Mouse (Mus musculus): ENCODE data around the gene Klf12.

Klf12 gene

DNA sequence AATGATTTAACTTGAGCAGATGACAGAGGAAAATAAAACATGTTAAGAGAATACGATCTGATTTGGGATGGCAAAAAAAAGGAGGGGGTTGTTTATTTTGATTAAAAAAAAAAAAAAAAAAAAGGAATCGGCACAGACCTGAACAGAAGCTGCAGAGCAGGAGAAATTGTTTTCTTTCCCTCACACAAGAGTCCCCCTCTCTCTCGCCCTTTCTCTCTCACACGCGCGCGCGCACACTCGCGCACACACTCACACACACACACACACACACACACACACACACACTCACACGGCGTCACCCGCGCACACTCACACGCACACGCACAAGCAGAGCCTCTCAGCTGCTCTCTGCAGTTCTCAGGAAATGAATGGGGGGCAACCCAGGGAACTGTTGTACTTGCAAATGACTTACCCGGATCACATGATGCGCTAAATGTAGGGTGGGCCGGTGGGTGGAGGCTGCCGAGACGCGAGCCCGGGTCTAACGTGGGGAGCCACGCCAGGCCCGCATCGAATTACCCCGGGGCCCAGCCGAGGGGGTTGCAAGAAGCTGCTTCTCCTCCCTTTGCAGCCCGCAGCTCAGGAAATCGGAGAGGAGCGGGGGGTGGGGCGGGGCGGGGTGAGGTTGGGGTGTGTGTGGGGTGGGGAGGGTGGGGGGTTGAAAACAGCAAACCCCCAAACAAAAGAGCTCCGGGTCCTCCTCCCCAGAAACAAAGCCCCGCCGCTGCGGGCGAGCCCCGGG is at the start of gene Klf12:
Klf12 (minus strand) TSS at position 561 of the 742 bp plus-strand sequence.
- DNase-seq = peak; percentile 83 to 86

DNA sequence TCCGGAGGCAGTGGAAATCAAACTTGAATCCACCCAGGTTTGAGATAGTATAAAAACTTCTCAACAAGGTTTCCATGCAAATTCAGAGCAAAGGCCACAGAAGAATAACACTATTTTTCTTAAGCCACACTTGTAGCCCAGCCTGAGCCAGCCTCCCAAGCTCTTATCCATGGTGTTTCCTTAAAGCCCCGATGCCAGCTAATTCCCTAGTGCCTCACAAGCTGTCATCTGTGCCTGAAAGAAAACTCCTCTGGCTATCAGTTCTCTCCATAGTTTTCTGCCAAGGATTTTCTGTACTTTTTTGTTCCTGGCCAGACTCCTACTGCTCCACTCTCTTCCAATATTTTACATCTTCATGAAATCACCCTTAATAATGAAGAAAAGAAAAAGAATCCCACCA is 48.9 kb upstream of the Klf12 start:
- no peak for DNase-seq

DNA sequence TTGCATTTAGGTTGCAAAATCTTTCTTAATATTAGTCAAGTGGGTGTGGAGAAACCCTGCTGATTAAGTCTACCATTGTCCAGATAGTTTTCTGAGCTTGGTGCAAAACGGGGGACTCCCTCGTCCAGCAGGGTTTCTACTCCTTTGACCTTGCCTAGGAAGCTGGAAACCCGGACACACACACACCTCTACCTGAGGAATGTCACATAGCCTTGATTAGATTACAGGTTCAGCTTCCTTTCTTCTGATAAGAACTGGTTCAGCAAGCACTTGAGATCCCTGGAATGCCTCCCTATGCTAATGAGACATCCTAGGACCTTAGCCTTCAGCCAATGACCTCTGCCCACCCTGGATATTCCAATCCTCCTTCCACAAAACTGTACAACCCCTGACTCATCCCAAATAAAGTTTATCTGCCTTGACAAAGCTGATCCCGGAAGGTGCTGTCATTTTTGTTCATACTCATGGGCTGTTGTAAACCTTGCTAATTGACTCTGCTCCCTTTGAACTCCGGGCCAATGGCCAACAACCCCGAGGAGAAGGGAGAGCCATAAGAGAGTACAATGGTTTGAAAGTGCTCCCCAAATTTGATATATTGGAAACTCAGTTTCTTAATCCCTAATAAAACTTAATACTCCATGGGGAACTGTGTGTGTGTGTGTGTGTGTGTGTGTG is 44.3 kb upstream of the Klf12 start:
- no peak for DNase-seq

DNA sequence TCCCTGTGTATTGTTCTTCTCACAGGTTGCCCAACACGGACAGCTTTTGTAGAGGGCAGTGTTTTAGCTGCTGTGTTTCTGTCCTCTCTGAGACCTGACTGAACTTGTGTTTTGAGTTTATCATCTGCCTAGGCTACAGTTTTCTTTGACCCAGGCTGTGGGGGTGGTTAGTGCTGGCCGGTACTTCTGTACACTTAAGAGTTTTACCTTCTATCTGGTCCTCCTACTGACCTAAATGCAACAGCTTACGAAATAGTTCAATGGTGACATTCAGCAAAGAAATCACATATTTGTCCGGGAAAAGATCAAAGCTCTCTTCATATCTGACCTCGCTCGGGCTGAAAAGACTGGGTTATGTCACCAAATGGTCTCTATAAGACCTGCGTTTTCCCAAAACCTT is 39.8 kb upstream of the Klf12 start:
- DNase-seq = no peak

DNA sequence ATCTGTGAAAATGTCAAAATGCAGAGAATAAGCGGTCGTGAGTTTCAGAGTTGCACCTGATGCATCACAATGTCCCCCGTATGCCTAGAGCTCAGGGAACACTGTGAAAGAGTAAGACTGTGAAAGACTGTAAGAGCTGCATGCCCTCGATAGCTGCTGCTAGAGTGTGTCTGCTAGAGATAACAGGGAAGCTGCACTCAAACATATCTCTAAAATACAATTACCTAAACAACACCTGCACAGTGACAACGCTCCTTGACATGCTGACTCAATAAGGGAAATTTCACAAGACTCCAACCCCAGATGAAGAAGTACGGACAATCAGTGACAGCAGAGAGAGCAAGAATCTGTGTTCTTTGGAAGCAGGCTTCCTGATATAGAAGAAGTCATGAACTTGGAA is 37.5 kb upstream of the Klf12 start:
- no peak for DNase-seq

DNA sequence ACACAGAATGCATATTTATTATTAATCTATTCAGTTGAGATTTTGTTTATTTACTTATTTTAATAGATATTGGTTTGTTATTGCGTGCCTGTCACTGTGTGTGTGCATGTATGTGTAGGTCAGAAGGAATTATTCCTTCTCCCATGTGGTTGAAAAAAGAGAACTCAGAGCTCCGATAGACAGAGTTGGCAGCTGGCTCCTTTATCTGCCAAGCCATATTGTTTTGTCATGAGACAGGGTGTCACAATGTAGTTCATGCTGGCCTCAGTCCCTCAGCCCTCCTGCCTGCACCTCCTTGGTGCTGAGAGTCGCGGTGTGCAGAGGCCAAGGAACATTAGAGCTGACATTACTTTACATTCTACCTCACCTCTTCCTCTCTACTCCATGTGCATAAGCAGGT is 32.3 kb upstream of the Klf12 start:
- DNase-seq = no peak

DNA sequence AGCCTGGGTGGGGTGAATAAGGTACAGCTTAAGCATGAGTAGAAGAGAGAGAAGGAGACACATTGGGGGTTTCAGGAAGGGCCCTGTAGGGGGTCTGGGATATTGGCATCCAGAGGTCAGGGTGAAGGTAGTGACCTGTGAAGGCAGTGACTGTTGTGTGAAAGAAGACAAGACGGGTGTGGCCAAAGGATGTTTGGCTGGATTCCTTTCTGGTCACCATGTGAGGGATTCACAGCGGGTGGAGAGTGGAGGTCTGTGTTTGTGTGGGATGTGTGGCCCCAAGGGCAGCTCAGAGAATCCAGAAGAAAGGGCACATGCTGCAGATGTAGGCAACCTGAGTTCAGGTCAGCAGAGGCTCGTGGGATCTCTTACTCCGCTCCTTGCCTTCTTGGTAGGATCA is 29.6 kb upstream of the Klf12 start:
- no peak for DNase-seq

DNA sequence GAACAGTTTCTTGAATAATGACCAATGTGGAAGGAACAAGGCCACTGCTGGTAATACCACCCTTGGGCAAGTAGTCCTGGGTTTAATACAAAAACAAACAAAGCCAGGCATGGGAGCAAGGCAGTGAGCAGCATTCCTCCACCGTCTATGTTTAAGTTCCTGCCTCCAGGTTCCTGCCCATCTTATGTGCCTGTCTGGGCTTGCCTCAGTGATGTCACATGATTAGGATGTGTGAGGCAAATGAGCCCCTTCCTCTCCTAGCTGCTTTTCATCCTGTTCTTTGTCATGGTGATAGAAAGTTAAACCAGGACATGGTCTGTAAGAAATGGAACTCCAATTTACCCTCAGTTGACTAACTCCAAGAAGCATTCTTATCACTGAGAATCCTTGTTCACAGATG is 16.4 kb upstream of the Klf12 start:
- DNase-seq = no peak

DNA sequence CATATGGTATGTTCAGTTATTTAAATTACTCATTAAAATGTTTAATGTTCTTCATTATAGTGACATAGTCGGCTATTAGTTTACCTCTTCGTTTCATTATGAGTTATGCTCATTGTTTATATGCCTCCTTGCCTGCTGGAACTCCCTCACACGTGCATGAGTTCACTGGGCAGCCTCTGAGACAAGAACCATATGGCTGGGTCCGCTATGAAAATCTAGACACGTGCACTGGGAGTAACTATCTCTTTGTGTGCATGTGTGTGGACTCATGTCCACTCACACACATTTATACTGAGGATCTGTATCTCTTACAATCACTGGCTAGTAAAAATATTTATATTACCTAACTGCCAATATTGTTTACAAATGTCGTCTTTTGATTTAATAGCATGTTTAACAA is 14.4 kb upstream of the Klf12 start:
- no peak for DNase-seq

DNA sequence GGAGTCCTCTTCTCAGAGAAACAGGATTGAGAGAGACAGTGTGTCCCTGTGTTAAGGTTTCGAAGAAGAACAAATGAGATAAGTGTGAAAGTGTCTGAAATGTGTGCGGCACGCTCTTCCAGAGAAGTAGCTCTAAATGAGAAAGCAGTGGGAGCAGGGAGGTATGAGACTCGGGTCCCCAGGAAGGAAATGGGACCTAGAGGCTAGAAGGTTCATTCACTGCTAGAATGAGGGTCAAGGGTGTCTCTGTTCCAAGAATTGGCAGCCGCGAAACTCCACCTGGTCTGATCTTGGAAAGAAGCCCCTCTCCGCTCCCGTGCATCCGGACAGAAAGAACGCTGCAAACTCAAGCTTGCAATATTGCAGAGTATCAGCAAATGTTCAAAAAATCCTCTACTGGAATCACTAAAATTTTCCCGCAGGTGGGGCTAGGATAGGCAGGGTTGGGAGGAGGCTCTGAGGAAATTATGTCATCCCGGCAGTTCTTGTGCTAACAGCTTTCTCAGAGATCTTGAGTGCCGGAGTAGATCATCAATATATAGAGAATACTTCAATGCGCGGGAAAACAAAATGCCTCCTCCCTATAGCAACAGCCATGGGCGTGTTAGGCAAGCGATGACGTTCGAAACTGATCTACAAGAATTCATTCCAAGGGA is 2.2 kb upstream of the Klf12 start:
- peak in 1 of 2 experiments; percentile 17 for DNase-seq

DNA sequence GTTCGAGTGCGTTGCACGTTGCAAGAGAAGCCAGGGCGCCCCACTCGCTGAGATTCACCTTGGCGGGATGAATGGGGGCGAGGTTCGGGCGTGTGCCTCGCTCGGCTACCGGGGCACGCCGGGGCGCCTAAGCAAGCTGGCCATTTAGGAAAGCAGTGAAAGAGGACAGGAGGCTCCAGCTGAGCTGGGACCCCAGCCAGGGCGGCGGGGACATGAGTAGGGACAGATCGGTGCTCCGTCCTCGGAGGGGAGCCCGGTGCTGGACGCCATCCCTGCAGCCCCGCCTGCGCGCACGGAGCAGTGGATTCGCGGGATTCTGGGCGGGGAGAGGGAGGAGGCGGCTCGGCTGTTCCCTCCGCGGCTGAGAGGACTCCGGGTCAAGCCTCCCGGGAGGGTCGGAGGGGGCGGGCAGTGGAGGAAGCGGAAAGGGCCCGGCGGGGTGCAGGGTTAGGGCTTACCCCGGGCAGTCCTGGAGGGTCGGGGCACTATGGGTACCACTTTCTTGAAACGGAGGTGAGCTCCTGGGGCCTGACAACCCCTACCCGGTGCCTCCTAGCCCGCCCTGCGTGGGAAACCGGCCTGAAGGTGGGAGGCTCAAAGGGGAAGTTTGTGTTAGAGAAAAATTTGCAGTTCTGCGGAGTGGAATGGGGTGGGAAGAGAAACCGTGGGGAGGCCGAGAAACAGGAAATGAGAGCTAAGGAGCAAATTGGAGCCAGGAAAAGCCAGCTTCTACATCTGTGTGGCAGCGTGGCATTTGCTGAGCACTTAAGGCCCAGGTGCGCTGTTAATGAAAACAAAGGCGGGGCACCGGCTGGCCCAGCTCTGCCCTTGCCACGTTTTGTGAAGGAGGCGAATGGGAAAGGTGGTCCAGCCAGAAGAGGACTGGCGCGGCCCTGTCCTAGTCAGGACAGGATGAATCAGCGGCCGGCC is 1.4 kb upstream of the Klf12 start:
- peak; percentile 77 to 83 for DNase-seq

DNA sequence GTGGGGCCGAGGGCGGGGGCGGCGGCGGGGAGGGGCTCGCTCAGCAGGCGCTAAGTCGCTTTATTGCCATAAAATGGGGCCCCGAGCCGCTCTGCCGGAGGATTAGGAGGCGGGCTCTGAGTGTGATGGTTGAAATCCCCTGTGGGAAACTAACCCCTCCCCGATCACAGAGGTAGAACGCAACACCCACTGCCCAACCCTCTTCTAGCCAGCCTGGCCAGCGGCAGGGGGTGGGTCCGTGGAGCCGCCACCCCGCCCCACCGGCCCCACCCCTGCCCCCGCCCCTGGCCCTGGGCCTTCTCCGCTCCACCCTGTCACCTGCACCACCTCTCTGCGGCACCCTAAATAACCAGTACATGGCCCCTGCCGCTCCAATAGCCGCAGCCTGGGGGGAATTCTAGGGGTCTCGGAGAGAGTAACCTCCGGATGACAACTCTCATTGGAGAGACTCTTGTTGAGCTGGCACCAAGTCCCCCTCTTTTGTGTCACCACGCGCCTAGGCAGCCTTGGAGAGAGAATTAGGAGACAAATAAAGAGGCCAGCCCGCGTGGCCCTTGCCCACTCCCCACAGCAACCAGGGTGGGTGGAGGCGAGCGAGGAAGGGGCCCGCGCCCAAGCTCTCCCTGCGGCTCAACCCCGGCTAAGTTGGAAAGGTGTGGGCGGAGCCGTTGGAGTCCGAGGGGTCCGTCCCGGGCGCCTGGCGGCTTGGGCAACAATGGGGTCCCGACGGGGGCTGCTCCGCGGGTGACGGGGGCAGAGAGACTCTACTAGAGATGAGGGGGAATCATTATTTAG is 579 bp upstream of the Klf12 start:
- peak; percentile 87 to 90 for DNase-seq

DNA sequence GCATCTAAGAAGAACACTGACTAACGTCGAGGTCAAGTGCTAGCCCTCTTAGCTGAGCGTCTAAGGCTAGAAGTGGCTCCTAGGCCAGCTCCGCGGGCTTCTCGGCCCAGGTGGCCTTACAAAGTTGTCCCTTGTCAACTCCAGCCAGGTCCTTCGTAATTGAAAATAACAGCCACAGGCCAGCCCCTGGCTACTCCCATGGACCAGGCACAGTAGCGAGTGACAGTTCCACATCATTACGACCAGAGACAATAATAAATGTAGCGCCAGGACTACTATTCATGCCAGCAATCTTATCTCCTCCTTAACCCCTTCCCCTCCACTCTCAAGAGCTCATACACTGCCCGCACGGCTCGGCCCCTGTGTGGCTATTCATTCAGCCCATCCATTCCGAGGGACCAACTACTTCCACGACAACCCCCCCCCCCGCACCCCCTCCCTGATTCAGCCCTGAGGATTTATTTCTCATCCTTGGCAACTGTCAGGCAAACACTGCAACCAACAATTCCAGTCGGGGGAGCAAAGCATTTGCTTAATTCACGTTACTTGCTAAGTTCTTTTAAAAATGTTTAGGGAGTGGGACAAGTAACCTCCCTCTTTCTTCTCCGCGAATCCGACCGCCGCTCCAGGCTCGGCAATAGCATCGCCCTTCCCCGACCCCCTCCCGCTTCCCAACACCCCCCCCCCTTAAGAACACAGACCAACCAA is 914 bp downstream of the Klf12 start:
- DNase-seq = peak; percentile 24 to 31

DNA sequence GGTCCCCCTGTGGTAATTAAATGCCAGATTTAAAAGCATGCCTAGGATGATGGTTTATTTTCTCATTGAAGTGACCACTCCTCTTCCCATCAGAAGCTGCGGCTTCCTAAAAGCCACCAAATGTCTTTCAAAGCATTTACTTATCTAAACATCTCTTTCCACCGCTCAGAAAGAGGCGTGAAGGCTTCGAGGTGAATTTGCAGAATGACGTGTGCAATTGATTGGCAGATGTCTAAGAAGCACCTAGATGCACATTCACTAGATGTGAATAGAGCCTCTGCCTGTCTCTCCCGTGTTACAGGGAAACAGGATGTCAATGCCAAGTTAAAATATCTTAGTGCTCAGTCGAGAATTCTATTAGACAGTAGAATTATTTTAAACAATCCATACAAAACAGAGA is 1.8 kb downstream of the Klf12 start:
- no peak for DNase-seq

DNA sequence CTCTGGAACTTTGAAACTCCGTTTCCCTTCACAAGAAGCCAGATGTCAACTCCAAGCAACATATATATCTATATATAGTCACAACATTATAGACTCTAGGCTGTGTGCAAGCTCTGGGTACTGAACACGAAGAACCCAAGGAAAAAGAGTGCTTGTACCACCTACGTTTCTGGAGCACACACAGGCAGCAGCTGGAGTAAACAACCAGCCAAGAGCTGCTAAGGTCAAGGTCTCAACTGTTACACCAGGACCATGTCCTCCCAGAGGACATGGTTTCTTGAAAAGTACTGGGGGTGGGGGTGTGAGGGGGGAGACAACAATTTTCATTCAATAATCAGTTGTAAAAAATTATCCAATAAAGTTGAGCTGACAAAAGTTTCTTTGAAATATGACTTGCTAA is 2.7 kb downstream of the Klf12 start:
- peak in 1 of 2 experiments; percentile 14 for DNase-seq

DNA sequence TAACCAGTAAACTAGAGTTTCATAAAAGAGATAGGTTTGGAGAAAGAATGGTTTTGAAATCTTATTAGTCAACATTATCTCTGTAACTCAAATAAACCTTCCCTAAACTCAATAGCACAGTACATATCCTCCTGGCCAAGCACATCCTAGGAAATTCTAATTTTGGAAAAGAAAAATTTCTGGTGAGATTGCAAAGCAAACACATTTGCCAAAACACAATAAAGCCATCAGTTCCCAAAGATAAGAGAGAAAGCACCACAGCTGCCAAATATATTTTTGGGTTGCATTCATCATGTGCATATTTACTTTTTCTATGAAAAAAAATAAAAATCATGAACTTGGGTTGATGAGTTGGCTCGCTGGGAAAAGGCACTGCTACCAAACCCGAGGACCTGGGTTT is 10.3 kb downstream of the Klf12 start:
- DNase-seq = no peak

DNA sequence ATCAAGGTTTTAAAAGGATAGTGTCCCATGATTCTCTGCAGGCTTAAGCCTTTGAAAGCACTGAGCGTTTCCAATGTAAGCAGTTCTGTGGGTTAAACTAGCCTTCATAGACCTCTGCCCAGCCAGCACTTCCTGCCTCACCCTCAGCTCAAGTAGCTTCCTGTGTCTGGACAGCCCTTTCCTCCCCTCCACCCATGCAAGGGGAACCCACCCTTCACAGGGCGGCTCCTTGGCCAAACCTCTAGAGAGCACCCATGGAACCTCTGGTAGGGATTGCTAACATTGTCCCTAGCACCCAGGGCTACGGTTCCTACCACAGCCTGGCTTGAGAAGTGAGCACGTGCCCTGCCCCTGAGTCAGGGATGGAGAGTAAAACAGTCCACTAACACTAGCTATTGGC is 23.9 kb downstream of the Klf12 start:
- DNase-seq = peak; percentile 27 to 49

DNA sequence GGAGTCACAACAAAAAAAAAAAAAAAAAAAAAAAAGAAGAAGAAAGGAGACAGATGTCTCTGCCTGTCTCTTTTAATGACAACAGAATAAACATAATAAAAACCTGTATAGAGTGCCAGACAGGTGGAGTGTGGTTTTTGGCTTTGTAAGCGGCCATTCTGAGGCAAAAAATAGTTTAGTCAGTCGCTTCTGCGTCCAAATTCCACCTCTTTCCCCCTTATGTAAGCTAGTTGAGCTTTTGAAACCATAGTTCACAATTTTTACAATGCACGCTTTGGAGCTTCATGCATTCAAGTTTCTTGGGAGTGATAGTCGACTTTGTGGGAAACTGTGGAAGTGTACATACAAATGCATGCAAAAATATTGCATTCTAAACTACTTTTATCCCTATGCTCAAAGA is 41.4 kb downstream of the Klf12 start:
- peak; percentile 38 to 53 for DNase-seq

DNA sequence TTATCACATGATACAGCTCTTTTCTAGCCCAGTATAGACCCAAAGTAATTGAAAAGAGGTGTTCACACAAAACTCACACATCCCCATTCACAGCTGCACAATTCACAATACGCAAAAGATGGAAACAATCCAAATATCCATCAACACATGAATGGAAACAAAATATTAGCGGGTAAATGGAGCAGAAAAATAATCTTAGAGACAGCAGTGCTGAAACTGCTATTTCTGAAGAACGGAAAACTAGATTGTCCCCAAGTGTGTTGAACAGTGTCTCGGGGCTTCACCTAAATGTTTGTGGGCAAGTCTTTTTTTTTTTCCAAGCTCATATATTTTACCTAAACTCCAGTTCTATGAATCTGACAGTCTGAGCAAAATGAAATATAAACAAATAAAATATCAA is 44.6 kb downstream of the Klf12 start:
- DNase-seq = no peak

DNA sequence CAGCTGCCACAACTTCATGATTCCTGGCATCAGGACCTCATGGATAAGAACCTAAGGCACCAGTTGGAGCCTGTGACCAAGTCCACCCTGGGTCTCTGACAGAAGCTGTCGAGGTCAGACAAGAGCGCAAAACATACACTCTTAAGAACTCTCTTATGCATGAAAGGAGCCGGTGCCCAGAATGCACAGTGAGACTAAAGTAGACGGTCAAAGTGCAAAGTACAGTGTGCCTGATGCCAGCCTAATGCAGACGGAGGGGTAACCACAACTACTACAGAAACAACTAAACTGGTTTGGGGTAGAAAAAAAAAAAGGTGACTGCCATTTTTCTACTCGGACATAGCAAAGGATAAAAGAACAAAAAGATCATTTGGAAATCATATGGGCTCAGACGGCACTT is 47.7 kb downstream of the Klf12 start:
- peak; percentile 73 to 81 for DNase-seq

DNA sequence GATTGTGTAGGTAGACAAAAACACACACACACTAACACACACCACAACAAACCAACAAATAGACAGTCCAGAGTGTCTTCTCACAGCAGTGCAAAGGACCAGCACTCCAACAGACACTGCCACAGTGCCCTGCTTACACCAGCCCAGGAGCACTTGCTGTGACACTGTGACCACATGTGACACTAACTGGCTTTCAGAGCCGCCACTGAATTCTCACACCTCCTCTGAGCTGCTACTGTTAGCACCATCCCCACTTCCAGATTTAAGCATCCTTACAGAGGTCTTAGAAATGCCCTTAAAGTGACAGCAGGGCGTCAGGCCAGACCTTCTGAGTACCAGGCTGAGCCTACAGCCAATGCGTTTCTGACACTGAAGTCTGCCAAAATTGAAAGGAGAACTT is 48.7 kb downstream of the Klf12 start:
- DNase-seq = no peak

DNA sequence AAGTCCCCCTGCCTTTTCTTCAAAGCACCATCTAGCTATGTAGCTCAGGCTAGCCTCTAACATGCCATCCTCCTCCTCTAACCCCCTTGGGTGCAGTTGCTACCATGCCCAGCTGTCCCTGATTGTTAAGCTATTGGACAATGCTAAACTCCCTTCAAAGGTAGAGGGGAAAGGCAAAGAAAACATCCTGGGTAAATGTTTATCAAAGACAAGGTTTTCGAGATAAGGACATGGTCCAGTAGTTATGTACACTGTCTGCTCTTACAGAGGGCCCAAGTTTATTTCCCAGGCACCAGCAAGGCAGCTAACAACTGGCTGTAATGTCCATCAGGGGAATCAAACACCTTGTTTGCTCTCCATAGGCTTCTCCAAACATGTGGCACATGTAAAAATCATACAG is 53.1 kb downstream of the Klf12 start:
- no peak for DNase-seq

Data from kidney, adult 8-10 months (tissue).